Mouse (Mus musculus): ENCODE results near the gene Calcoco1. TPM values are rescaled to one million over a fixed set of nuclear protein-coding genes. Genes with fewer than 3 reads are reported as not detected.

The Calcoco1 gene
- total and polyA plus RNA-seq, 3 experiments, result 2.9 to 19.0 TPM; not detected in 1

DNA sequence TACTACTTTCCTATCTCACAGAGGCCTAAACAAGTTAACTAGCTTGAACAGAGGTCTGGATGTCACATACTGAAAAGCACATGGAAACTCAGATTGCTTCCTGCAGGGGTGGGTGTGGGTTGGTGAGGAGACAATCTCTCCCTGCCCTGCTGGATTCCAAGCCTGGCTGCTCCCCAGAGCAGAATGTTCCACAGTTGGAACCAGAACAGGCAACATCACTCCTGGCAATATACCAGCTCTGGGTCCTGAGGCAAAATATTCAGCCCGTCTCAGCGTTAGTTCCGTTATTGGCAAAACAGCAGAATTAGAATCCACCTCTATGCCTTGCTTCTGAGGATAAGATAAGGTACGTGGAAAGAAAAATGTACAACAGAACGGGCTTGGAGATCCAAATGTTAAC, 28.3 kb upstream of the Calcoco1 start:
- H3K9me3 ChIP-seq (replicated peaks; ENCODE audit: insufficient read depth, low read length), result no peaks in the 10 kb centered on the region
- no peaks in the 10 kb centered on the region for H3K79me2 ChIP-seq (ENCODE audit: control insufficient read depth, insufficient read depth, low read length, poor library complexity)
- 0 out of 4 replicates have a peak, but pooled peaks cover 0 to 3% of the 10 kb centered on the region in 2 experiments for H3K4me1 ChIP-seq (ENCODE audit: control insufficient read depth in 1 of 2, insufficient read depth in 2 of 2, low read length in 2 of 2)
- no peak overlapping the region for H3K4me3 ChIP-seq (ENCODE audit: control insufficient read depth in 1 of 2, insufficient read depth in 1 of 2, low read depth in 2 of 2, low read length in 2 of 2)
- H3K27me3 ChIP-seq (ENCODE audit: control insufficient read depth in 1 of 2, insufficient read depth in 2 of 2, low read length in 2 of 2), result peaks cover 0 to 2% of the 10 kb centered on the region in 2 experiments; a peak in 3 of 4 replicates
- no peak overlapping the region for H3K27ac ChIP-seq (ENCODE audit: control insufficient read depth, low read depth, low read length)
- no peak for TF ChIP-seq CTCF (IDR thresholded peaks at IDR 0.05 in 2 of 3, conservative IDR thresholded peaks at IDR 0.05 in 1 of 3; ENCODE audit: control insufficient read depth in 1 of 3, insufficient read depth in 1 of 3, low read depth in 2 of 3, low read length in 3 of 3, poor library complexity in 1 of 3, severe bottlenecking in 1 of 3)
- peak; percentile 17; the same call in 1 of the 2 replicates for TF ChIP-seq RCOR1 (IDR thresholded peaks at IDR 0.05; ENCODE audit: low read depth, low read length)
- no peak overlapping the region for H3K9ac ChIP-seq (ENCODE audit: control insufficient read depth, low read depth, low read length, poor library complexity, severe bottlenecking)
- DNase-seq (ENCODE audit: low read depth, low spot score), result no peak
- no peaks in the 10 kb centered on the region for H3K36me3 ChIP-seq (ENCODE audit: control insufficient read depth in 1 of 2, insufficient read depth in 2 of 2, low read length in 2 of 2)

- H3K4me1 ChIP-seq (ENCODE audit: control insufficient read depth in 1 of 2, insufficient read depth in 2 of 2, low read length in 2 of 2), result 0 out of 4 replicates have a peak, but pooled peaks cover 0 to 3% of the 10 kb centered on the region in 2 experiments
- no peaks in the 10 kb centered on the region for H3K36me3 ChIP-seq (ENCODE audit: control insufficient read depth in 1 of 2, insufficient read depth in 2 of 2, low read length in 2 of 2)
- peaks cover 4 to 6% of the 10 kb centered on the region in 2 experiments; a peak in 3 of 4 replicates for H3K27me3 ChIP-seq (ENCODE audit: control insufficient read depth in 1 of 2, insufficient read depth in 2 of 2, low read length in 2 of 2)
- H3K9me3 ChIP-seq (replicated peaks; ENCODE audit: insufficient read depth, low read length), result no peaks in the 10 kb centered on the region
- no peak for DNase-seq (ENCODE audit: low read depth, low spot score)
- H3K9ac ChIP-seq (ENCODE audit: control insufficient read depth, low read depth, low read length, poor library complexity, severe bottlenecking), result no peak overlapping the region
- TF ChIP-seq MYC (IDR thresholded peaks at IDR 0.05; ENCODE audit: low read depth, low read length), result no peak
- TF ChIP-seq TAL1 (IDR thresholded peaks at IDR 0.05; ENCODE audit: low read length), result no peak
- no peak for TF ChIP-seq ELF1 (IDR thresholded peaks at IDR 0.05; ENCODE audit: low read depth, low read length)
- no peak for TF ChIP-seq SIN3A (IDR thresholded peaks at IDR 0.05; ENCODE audit: low read length)
- no peak for TF ChIP-seq EP300 (IDR thresholded peaks at IDR 0.05; ENCODE audit: low read depth in 1 of 2, low read length in 2 of 2)
- no peak overlapping the region for H3K27ac ChIP-seq (ENCODE audit: control insufficient read depth, low read depth, low read length)
- no peaks in the 10 kb centered on the region for H3K79me2 ChIP-seq (ENCODE audit: control insufficient read depth, insufficient read depth, low read length, poor library complexity)
- H3K4me3 ChIP-seq (ENCODE audit: control insufficient read depth in 1 of 2, insufficient read depth in 1 of 2, low read depth in 2 of 2, low read length in 2 of 2), result no peak overlapping the region
These were observed 27.1 kb upstream of the Calcoco1 start for GRCm38 (mm10) chr15:102749103-102749502.

DNA sequence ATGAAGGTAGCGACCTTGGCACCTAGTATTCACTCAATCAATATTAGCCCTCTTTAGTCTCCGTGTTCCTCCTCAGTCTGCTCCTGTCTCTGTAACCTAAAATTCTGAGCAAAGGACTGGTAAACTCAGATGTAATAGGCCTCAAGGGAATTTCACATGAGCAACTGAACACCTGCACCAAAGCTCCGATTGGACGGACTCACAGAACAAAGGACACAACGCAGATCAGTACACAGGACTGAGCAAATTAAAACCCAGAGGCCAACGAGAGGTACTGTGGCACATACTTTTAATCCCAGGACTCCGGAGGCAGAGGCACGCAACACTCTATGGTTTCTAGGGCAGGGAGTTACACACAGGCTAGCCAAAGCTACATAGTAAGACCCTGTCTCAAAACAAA, 25.9 kb upstream of the Calcoco1 start:
- peaks cover 4 to 10% of the 10 kb centered on the region in 2 experiments; a peak in 3 of 4 replicates for H3K27me3 ChIP-seq (ENCODE audit: control insufficient read depth in 1 of 2, insufficient read depth in 2 of 2, low read length in 2 of 2)
- H3K27ac ChIP-seq (ENCODE audit: control insufficient read depth, low read depth, low read length), result no peak overlapping the region
- no peak overlapping the region for H3K4me3 ChIP-seq (ENCODE audit: control insufficient read depth in 1 of 2, insufficient read depth in 1 of 2, low read depth in 2 of 2, low read length in 2 of 2)
- H3K36me3 ChIP-seq (ENCODE audit: control insufficient read depth in 1 of 2, insufficient read depth in 2 of 2, low read length in 2 of 2), result no peaks in the 10 kb centered on the region
- no peaks in the 10 kb centered on the region for H3K9me3 ChIP-seq (replicated peaks; ENCODE audit: insufficient read depth, low read length)
- H3K4me1 ChIP-seq (ENCODE audit: control insufficient read depth in 1 of 2, insufficient read depth in 2 of 2, low read length in 2 of 2), result 0 out of 4 replicates have a peak, but pooled peaks cover 0 to 3% of the 10 kb centered on the region in 2 experiments
- no peak overlapping the region for H3K9ac ChIP-seq (ENCODE audit: control insufficient read depth, low read depth, low read length, poor library complexity, severe bottlenecking)
- TF ChIP-seq NRF1 (IDR thresholded peaks at IDR 0.05; ENCODE audit: insufficient read depth, low read depth, low read length, poor library complexity, severe bottlenecking) (no peak), USF1 (IDR thresholded peaks at IDR 0.05; ENCODE audit: low read depth, low read length) (no peak), NELFE (IDR thresholded peaks at IDR 0.05; ENCODE audit: low read depth, low read length) (no peak), MYB (IDR thresholded peaks at IDR 0.05; ENCODE audit: low read depth, low read length) (no peak), ZNF384 (IDR thresholded peaks at IDR 0.05; ENCODE audit: low read depth, low read length) (no peak), MXI1 (IDR thresholded peaks at IDR 0.05; ENCODE audit: low read depth, low read length) (no peak), TBP (IDR thresholded peaks at IDR 0.05; ENCODE audit: low read depth, low read length) (no peak), MAX (IDR thresholded peaks at IDR 0.05; ENCODE audit: low read length) (no peak), HCFC1 (IDR thresholded peaks at IDR 0.05; ENCODE audit: low read depth, low read length) (no peak), BHLHE40 (IDR thresholded peaks at IDR 0.05; ENCODE audit: borderline replicate concordance, low read depth, low read length) (no peak), E2F4 (IDR thresholded peaks at IDR 0.05; ENCODE audit: borderline replicate concordance, low read depth, low read length) (no peak), ETS1 (IDR thresholded peaks at IDR 0.05; ENCODE audit: low read depth, low read length) (no peak), CHD1 (IDR thresholded peaks at IDR 0.05; ENCODE audit: low read depth, low read length) (no peak), MEF2A (IDR thresholded peaks at IDR 0.05; ENCODE audit: extremely low read depth, insufficient replicate concordance, low read depth, low read length, poor library complexity, severe bottlenecking) (no peak), POLR2AphosphoS5 (IDR thresholded peaks at IDR 0.05; ENCODE audit: borderline replicate concordance, low read depth, low read length) (no peak), CTCF (IDR thresholded peaks at IDR 0.05 in 2 of 3, conservative IDR thresholded peaks at IDR 0.05 in 1 of 3; ENCODE audit: control insufficient read depth in 1 of 3, insufficient read depth in 1 of 3, low read depth in 2 of 3, low read length in 3 of 3, poor library complexity in 1 of 3, severe bottlenecking in 1 of 3) (no peak), SIN3A (IDR thresholded peaks at IDR 0.05; ENCODE audit: low read length) (no peak), UBTF (IDR thresholded peaks at IDR 0.05; ENCODE audit: borderline replicate concordance, insufficient read depth, low read depth, low read length) (no peak), ELF1 (IDR thresholded peaks at IDR 0.05; ENCODE audit: low read depth, low read length) (no peak), ZMIZ1 (IDR thresholded peaks at IDR 0.05; ENCODE audit: low read depth, low read length) (no peak)
- DNase-seq (ENCODE audit: low read depth, low spot score), result no peak
- no peaks in the 10 kb centered on the region for H3K79me2 ChIP-seq (ENCODE audit: control insufficient read depth, insufficient read depth, low read length, poor library complexity)

Data from MEL (cell line).